8 mouse cellular contexts compared by ENCODE assay signal in the genomic region with DNA sequence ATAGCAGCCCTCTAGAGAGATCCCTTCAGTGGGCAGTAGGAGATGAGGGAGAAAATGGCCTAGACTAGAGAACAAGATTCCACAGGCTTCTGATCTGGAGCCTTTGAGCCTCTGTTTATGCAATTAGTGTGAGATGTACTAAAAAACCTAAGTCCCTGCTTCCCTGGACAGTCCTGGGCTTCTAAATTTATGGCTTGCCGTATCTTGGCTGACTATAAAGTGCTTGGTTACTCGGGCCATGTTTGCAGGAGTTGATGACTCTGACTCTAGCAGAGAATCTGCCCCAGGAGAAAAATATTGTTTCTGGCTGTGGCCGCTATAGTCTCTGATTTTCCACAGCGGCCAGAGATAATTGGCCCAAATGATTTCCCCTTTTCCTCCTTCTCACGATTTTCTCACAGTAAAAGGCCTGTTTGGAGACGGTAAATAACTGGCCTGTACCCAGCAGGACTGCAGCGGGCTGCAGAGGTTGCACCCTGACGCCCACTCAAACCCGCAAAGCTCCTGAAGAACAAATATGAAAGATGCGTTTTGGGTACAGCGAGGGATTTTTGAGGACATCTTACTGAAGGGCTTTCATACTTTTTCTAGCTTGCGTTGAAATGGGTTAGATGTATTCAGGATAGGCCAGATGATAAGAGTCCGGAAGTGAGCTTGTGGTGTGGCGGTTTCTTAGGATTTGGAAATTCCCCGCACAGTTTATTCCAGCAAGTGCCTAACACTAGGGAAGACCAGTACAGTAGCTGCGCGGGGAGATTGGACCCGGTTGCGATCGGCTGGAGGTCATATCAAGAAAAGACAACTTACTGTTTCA. TPM values are rescaled to one million over a fixed set of nuclear protein-coding genes. Genes with fewer than 3 reads are reported as not detected.
DNase-seq lines count a peak whose midpoint lies in the region; ATAC-seq and TF ChIP-seq lines count a peak whose summit lies in the region.

No protein-coding gene starts in this region.

- no peaks in the 10 kb centered on the region for H3K36me3 ChIP-seq in forebrain, embryonic 10.5 days (replicated peaks)
- no peaks in the 10 kb centered on the region for H3K36me3 ChIP-seq in hindbrain, postnatal 0 days (ENCODE audit: insufficient read depth, low read length)
- no peaks in the 10 kb centered on the region for H3K36me3 ChIP-seq in midbrain, embryonic 15.5 days (replicated peaks)

- no peaks in the 10 kb centered on the region for H3K9me3 ChIP-seq in forebrain, embryonic 10.5 days
- H3K9me3 ChIP-seq in hindbrain, postnatal 0 days (ENCODE audit: low read length), result no peaks in the 10 kb centered on the region
- H3K9me3 ChIP-seq in midbrain, embryonic 15.5 days, result no peaks in the 10 kb centered on the region

- no peak overlapping the region for H3K9ac ChIP-seq in hindbrain, postnatal 0 days (replicated peaks; ENCODE audit: low read length)
- no peak overlapping the region for H3K9ac ChIP-seq in midbrain, embryonic 15.5 days

- peaks cover 3% of the 10 kb centered on the region; the same call in 1 of the 2 replicates for H3K4me1 ChIP-seq in forebrain, embryonic 10.5 days
- no peaks in the 10 kb centered on the region for H3K4me1 ChIP-seq in hindbrain, postnatal 0 days (ENCODE audit: insufficient read depth, low read length)
- H3K4me1 ChIP-seq in midbrain, embryonic 15.5 days, result 0 out of 2 replicates have a peak, but pooled peaks cover 5% of the 10 kb centered on the region

- peaks cover 7% of the 10 kb centered on the region; the same call in 1 of the 2 replicates for H3K27me3 ChIP-seq in forebrain, embryonic 10.5 days (ENCODE audit: poor library complexity, severe bottlenecking)
- no peaks in the 10 kb centered on the region for H3K27me3 ChIP-seq in hindbrain, postnatal 0 days (ENCODE audit: insufficient read depth, low read length)
- 0 out of 2 replicates have a peak, but pooled peaks cover 6% of the 10 kb centered on the region for H3K27me3 ChIP-seq in midbrain, embryonic 15.5 days (replicated peaks)

- intact Hi-C loops in left cerebral cortex, adult 2 months (cut with DNase I), result loop anchor here (1.0 to 10.0 kb wide), 5 partner anchors 131 to 1007 kb away; no protein-coding TSS in a partner anchor
- intact Hi-C loops in left cerebral cortex, postnatal 4 days (cut with DNase I), result loop anchor here (1.0 to 10.0 kb wide), 3 partner anchors 135 to 1005 kb away; partner anchors contain the start of gene Tmem100

- peak; percentile 56 for ATAC-seq in hindbrain, postnatal 0 days
- ATAC-seq in midbrain, embryonic 15.5 days (replicated peaks), result 0 out of 2 replicates have a peak, but pooled peaks have one; percentile 33

- H3K4me2 ChIP-seq in hindbrain, postnatal 0 days (ENCODE audit: low read depth, low read length), result peak overlapping the region; percentile 46
- peak overlapping the region; percentile 42 for H3K4me2 ChIP-seq in midbrain, embryonic 15.5 days

- H3K4me3 ChIP-seq in left cerebral cortex, adult 2 months, result peak overlapping the region; percentile 39
- peak overlapping the region; percentile 23; the same call in 1 of the 2 replicates for H3K4me3 ChIP-seq in forebrain, embryonic 10.5 days
- H3K4me3 ChIP-seq in hindbrain, postnatal 0 days (ENCODE audit: low read length), result peak overlapping the region; percentile 20
- peak overlapping the region; percentile 27 for H3K4me3 ChIP-seq in midbrain, embryonic 15.5 days

- WGBS in forebrain, embryonic 10.5 days, result 69% methylated on average over 20 of the region's 20 CpGs
- WGBS in hindbrain, postnatal 0 days, result 50% methylated on average over 20 of the region's 20 CpGs
- 59% methylated on average over 20 of the region's 20 CpGs for whole genome bisulfite sequencing in midbrain, embryonic 15.5 days

- TF ChIP-seq CTCF in left cerebral cortex, adult 2 months (IDR thresholded peaks at IDR 0.05), result no peak
- no peak for TF ChIP-seq CTCF in hindbrain, postnatal 0 days (IDR thresholded peaks at IDR 0.05; ENCODE audit: low read depth)

- no peak for DNase-seq in left cerebral cortex, adult 2 months (ENCODE audit: extremely low spot score in 1 of 2, low spot score in 2 of 2)
- DNase-seq in left cerebral cortex, postnatal 4 days, result no peak
- DNase-seq in forebrain, embryonic 10.5 days (ENCODE audit: extremely low spot score, low spot score), result no peak
- no peak for DNase-seq in hindbrain, postnatal 0 days (ENCODE audit: low spot score)
- DNase-seq in spleen, postnatal 4 days (ENCODE audit: low spot score in 2 of 2), result no peak
- DNase-seq in cerebellum, adult 11-12 months, result no peak
- no peak for DNase-seq in right cerebral cortex, postnatal 36 days (ENCODE audit: low spot score in 2 of 2)

- H3K27ac ChIP-seq in left cerebral cortex, adult 2 months, result peak overlapping the region; percentile 44
- no peak overlapping the region for H3K27ac ChIP-seq in forebrain, embryonic 10.5 days
- no peak overlapping the region for H3K27ac ChIP-seq in hindbrain, postnatal 0 days
- no peak overlapping the region for H3K27ac ChIP-seq in midbrain, embryonic 15.5 days

RNA-seq across cellular contexts. Expression of gene Gm45716, which starts 18.1 kb away (rescaled TPM):
- total RNA-seq in left cerebral cortex, adult 2 months (2021), result 1 to 10 TPM; 3.8 to 5.3 TPM
- total RNA-seq in left cerebral cortex, postnatal 4 days (2021), result 1 to 10 TPM; 7.4 to 8.3 TPM
- 14.7 and 16.9 TPM in 2 replicates for polyA plus RNA-seq in forebrain, embryonic 10.5 days (2016; fragmentation: Nextera tagmentation; extraction: Ambion mirVana)
- total RNA-seq in hindbrain, postnatal 0 days (2014; rRNA removed), result 5.6 and 13.5 TPM in 2 replicates
- 22.2 and 22.9 TPM in 2 replicates for polyA plus RNA-seq in hindbrain, postnatal 0 days (2015; fragmentation: Nextera tagmentation; extraction: Ambion mirVana)
- polyA plus RNA-seq in midbrain, embryonic 15.5 days (2015; fragmentation: Nextera tagmentation; extraction: Ambion mirVana), result 21.3 and 23.6 TPM in 2 replicates
